Mouse (Mus musculus): ENCODE measurements around the gene Tjp3.

The Tjp3 gene

GRCm38 (mm10) chr10:81295185-81295584, 3.8 kb upstream of the Tjp3 start:
- peak; percentile 52 to 54 for DNase-seq

GRCm38 (mm10) chr10:81294442-81294841, 3.1 kb upstream of the Tjp3 start:
- DNase-seq: peak; percentile 86 to 88

- DNase-seq: no peak
These were observed 2.1 kb upstream of the Tjp3 start for GRCm38 (mm10) chr10:81293334-81294030.

GRCm38 (mm10) chr10:81292554-81293333, 1.4 kb upstream of the Tjp3 start, which contains the start of gene Pip5k1c:
Pip5k1c (plus strand) TSS chr10:81292963.
- DNase-seq: peak; percentile 99 to 100

- DNase-seq: no peak
These were observed 502 bp downstream of the Tjp3 start for GRCm38 (mm10) chr10:81290698-81291460.

- DNase-seq: no peak
These were observed 1.6 kb downstream of the Tjp3 start for GRCm38 (mm10) chr10:81289811-81290210.

GRCm38 (mm10) chr10:81289278-81289677, 2.1 kb downstream of the Tjp3 start:
- peak; percentile 78 to 80 for DNase-seq

- DNase-seq: peak; percentile 57 to 69
These were observed 2.8 kb downstream of the Tjp3 start for GRCm38 (mm10) chr10:81288601-81289000.

GRCm38 (mm10) chr10:81287513-81288157, 3.7 kb downstream of the Tjp3 start:
- peak; percentile 60 to 62 for DNase-seq

- DNase-seq: no peak
These were observed 4.8 kb downstream of the Tjp3 start for GRCm38 (mm10) chr10:81286586-81286985.

- peak; percentile 88 to 92 for DNase-seq
These were observed 5.5 kb downstream of the Tjp3 start for GRCm38 (mm10) chr10:81285694-81286450.

GRCm38 (mm10) chr10:81284719-81285118, 6.7 kb downstream of the Tjp3 start:
- no peak for DNase-seq

GRCm38 (mm10) chr10:81284189-81284588, 7.2 kb downstream of the Tjp3 start:
- no peak for DNase-seq

- no peak for DNase-seq
These were observed 11.9 kb downstream of the Tjp3 start for GRCm38 (mm10) chr10:81279496-81279895.

- peak in 1 of 2 experiments; percentile 47 for DNase-seq
These were observed 13.7 kb downstream of the Tjp3 start for GRCm38 (mm10) chr10:81277676-81278075.

- DNase-seq: no peak
These were observed 17.5 kb downstream of the Tjp3 start for GRCm38 (mm10) chr10:81273842-81274241.

GRCm38 (mm10) chr10:81272356-81272755, 19.0 kb downstream of the Tjp3 start:
- DNase-seq: no peak

- no peak for DNase-seq
These were observed 22.6 kb downstream of the Tjp3 start for GRCm38 (mm10) chr10:81268643-81269412.

GRCm38 (mm10) chr10:81268056-81268455, 23.3 kb downstream of the Tjp3 start:
- DNase-seq: peak; percentile 85 to 93

- DNase-seq: peak; percentile 96 to 99
These were observed 24.9 kb downstream of the Tjp3 start, which contains the start of the genes Mrpl54 and Apba3 for GRCm38 (mm10) chr10:81266211-81267105. Mrpl54 (minus strand) TSS chr10:81266934. Apba3 (plus strand) TSS chr10:81266960.

Measured in cerebellum, adult 18-20 months (tissue).